Mouse (Mus musculus) urinary bladder, postnatal 4 days (tissue): ENCODE results near the gene Nlgn3.
"Not testable (repeated sequence)": the region's sequence is repeated elsewhere in the genome, so short reads cannot be mapped to it uniquely, and the experiment has no call there.

Experiments
- DNase-seq, 2 experiments: peaks; one replicate each; pipeline ENCODE4 v3.0.0; 2021 to 2022; ENCODE audit warnings: low spot score in 2 of 2

The Nlgn3 gene

DNA sequence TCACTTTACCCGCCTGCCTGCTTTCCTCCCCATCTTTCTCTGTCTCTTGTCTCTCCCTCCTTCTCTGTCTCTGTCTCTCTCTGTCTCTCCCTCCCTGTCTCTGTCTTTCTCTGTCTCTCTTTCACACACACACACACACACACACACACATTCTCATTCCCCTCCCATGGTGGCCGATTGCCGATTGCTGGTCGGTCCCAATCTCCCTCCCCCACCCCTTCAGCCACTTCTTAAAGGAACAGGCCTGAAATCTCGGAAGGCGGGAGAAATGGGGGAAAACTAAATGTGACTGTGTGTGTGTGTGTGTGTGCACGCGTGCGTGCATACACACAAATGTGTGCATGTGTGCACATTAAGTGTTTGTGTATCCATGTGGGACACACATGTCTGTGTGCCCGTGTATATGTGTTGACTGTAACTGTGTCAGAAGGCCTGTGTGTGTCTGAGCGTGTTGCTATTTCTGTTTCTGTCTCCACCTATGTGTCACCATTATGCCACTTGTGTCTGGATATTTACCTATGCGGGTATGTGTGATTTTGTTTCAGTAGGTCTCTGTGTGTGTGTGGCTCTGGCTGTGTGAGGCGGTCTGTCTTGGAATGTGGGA lies 1.6 kb downstream of the Nlgn3 start:
- DNase-seq, result no peak

DNA sequence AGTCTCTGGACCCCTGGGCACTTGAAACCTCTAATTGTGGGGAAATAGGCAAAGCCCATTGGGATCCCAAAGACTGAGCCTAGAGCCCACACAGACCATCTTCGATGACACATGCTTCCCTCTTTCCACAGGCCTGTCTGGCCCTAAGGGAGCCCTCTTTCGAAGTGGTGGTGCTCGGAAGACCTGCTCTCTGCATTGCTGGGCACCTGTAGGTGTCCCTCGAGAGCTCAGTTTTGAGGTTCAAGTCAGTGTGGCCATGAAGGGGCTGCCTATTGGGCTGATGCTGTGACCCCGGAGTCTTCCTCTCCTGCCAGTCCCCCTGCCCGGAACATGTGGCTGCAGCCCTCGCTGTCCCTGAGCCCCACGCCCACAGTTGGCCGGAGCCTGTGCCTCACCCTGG lies 2.7 kb downstream of the Nlgn3 start:
- DNase-seq, result no peak

DNA sequence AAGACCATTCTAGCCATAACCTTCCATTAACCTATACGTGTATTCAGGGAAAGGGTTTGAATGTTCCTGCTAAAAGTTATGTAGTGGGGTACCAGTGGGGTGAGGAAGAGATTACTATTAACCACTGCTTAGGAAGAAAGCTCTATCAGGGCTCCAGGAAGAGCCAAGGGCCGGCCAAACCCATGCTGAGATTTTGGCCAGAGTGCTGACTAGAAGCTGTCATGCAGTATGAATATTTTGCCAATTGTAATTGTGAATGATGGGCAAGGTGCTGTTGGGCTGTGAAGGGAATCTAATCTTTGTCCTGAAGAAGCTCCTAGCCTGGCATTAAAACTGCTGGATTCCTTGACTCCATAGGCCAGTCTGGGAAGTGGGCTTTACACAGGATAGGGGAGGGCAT lies 5.7 kb downstream of the Nlgn3 start:
- DNase-seq, result no peak

DNA sequence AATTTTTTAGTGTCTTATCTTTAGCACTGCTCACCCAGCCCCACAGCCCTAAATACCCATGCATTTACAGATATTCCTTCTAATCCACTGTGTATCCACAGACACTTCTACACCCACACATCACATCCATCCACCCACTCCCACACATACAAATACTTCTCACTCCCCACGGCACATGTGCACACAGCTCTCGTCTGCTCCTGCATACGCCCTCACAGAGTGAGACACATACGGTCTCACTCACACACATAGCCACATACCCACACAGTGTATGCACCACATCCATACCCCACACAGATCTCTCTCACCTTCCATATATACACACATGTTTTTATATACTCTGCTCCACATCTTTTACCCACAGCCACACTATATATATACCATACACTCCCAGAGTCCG lies 10.3 kb downstream of the Nlgn3 start:
- DNase-seq, result no peak

DNA sequence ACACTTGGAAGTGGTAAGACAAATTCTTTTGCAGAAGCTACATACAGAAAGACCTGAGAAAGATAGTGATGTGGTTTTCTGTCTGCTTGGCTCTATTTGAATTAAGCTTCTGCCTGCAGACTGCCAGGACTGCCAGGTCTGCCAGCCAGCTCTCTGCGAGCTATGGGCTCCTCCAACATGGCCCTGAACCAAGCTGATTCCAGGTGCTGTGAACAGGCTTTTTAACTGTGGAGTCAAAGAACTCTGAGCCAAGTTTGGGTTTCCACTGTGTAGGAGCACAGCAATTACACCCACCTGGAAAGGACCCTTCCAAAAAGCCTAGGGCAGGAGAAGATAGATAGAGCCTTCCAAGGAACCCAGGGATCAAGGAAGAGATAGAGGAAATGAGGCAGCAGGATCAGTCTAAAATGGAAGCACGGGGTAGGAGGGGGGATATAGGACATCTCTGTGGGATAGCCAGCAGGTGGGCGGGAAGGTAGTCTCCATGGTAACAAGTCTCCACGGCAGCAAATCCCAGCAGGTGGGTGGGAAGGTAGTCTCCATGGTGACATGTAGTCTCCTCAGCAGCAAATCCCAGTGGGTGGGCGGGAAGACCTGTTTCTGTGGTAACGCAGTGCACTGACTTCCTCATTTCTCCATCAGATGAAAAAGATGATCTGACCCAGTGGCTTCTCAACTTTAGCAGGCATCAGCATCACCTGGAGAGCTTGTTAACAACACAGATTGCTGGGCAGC lies 14.8 kb downstream of the Nlgn3 start:
- DNase-seq, result no peak

DNA sequence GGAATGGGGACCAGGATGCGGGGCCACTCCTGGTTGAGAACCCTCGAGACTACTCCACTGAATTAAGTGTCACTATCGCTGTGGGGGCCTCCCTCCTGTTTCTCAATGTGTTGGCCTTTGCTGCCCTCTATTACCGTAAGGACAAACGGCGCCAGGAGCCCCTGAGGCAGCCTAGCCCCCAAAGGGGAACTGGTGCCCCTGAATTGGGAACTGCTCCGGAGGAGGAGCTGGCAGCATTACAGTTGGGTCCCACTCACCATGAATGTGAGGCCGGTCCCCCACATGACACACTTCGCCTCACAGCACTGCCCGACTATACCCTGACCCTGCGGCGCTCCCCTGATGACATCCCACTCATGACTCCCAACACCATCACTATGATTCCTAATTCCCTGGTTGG lies 20.8 kb downstream of the Nlgn3 start:
- DNase-seq, result no peak

DNA sequence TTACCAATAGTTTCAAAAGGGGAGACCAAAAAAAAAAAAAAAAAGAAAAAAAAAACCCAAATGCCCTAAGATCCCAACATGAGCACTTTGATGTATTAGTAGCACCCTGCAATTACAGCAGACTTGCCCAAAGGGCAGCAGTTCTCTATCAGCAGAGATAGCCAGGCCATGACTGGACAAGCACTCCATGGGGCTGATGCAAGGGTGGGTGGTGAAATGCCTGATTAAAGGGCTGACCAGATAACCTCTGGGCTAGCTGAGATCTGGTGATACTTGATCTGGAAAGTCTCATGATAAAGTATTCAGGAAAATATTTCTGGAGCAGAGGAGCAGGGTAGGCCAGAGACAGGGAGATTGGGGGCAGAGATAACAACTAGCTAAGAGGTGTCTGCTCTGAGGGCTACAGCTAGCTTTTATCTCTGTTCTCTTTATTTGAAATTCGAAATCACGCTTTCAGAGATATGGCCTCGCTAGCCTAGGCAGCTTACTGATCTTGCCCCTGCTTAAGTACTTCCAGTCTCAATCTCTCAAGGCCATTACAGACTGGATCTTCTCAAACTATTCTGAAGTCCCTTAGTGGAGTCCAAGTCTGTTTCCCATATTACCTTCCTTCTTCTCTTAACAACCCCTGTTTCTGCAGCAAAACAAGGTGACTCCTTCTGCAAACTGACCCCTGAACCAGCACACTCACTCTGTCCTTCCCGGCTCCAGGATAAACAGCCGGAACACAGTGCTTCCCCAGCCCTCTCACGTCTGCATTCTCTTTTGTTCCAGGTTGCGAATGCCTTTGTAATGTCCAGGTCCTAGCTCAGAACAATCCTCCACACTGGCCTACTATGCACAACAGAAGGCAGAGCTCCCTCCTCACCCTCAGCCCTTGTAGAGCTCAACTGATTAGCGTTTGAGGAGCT lies 27.3 kb downstream of the Nlgn3 start:
- DNase-seq, result no peak

DNA sequence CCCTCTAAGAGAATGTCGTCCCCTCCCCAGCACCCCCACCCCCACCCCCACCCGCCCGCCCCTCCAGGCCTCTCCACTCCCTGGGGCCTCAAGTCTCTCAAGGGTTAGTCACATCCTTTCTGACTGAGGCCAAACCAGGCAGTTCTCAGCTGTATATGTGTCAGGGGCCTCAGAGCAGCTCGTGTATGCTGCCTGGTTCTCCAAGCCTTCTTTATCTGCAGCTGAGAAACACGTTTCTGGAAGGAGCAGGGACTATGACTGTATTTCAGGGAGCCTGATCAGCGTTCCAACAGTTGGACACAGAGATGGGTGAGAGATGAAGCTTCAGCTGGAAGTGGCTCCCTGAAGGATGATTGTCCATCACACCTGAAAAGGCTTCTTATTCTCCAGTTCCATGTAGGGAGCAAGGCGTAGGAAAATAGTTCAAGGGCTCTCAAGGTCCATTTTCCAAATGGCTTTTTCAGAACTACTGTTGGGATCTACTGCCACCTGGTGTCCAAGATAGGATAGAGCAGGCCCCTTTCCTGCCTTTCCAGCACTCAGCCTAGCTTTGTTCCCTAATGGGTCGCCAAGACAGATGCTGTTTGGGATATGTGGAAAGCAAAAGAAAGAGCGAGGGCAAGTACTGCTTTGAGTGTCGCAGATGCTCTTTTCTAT lies 30.5 kb downstream of the Nlgn3 start:
- DNase-seq, result peak; percentile 33 to 63

DNA sequence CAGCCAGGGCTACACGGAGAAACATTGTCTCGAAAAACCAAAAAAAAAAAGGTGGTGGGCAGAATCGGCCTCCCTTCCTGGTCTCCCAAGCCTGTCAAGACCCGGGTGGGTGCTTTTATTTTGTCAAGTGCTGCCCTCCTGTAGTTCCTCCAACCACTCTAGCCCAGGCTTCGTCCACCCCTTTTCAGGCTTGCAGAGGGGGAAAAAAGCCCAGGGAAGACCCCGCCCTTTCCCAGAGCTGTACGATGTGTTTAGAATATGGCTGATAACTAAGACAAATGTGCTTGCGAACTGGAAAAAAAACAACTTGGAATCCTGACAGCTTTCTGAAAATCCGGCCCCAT lies 33.0 kb downstream of the Nlgn3 start:
- DNase-seq, result no peak

DNA sequence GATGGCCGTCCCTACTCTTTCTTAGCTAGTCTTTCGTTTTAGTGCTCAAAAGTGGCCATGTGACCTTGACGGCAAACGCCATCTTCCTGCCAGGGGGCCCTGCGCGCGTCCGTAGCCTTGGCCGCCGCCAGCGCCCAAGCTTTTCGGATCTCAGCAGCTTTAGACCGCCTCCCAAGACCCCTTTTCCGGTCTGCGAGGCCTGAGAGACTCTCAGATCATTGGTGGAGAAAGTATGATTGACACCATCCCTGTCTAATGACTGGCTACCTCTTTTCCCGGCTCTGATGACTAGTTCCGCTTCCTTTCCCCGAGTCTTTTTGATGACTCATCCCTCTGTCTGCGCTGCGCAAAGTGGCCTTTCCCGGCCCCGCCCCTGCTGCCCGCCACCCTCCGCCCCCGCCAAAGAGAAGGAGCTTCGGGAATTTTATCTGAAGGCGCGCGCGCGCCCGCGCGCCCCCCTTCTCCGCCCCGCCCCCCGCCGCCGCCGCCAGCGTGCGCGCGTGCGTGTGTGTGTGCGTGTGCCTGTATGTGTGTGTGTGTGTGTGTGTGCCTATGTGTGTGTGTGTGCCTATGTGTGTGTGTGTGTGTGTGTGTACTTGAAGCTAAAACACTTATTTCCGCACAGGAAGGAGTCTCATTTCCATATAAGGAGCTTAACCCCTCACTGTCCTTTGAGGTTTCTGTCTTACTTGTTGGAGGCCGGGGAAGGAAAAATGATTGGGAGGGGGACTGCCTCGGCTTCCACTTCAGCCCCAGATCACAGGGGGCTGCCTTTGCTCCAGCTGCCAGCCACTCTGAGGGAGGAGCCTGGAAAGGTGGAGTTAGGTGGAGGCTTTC lies 33.6 kb downstream of the Nlgn3 start:
- DNase-seq, result peak; percentile 77 to 83

DNA sequence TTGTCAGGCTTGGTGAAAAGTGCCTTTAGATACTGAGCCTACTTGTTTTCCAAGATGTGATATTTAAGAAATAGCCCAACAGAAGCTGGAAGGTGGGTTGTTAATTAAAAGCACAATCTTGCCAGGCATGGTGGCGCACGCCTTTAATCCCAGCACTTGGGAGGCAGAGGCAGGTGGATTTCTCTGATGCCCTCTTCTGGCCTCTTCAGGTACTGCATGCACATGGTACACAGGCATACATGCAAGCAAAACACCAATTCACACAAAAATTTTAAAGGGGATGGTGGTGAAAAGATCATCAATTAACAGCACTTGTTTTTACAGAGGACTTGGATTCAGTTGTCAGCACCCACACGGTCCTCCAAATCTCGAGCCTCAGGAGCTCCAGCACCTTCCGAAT lies 35.6 kb downstream of the Nlgn3 start:
- DNase-seq, result no peak

DNA sequence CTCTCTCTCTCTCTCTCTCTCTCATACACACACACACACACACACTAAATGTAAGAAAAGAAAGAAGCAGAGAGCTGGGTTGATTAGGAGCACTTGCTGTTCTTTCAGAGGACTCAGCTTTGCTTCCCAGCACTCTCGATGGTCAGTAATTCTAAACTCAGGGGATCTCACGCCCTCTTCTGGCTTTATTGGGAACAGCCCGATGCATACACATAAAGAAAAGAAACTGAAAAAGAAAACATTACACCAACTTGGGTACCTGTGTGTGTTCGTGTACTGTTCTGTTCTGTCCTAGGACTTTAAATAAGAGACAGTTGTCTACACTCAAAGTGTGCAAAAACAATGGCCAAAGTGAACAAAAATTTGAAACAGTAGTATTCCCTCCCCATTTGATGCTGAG lies 39.7 kb downstream of the Nlgn3 start:
- DNase-seq, result no peak

DNA sequence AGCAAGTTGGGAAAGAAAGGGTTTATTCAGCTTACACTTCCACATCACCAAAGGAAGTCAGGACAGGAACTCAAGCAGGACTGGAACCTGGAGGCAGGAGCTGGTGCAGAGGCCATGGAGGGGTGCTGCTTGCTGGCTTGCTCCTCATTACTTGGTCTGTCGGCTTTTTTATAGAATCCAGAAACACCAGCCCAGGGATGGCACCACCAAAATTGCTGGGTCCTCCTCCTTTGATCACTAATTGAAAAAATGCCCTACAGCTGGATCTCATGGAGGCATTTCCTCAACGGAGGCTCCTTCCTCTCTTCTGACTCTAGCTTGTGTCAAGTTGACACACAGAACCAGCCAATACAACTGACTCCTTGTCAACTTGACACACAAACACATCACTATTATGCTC lies 43.9 kb downstream of the Nlgn3 start:
- not testable (repeated sequence) for DNase-seq

DNA sequence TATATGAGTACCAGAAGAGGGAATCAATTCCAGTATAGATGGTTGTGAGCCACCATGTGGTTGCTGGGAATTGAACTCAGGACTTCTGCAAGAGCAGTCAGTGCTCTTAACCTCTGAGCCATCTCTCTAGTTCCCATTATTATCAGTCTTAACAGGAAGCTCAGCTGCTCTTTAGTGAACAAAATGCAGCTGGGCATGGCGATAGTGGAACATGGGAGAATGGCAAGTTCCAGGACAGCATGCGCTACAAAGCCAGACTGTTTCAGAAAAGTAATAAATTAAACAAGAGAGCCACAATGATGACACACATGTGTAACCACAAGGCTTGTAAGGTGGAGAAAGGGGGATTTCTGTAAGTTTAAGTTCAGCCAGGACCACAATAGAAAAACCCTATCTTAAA lies 46.5 kb downstream of the Nlgn3 start:
- DNase-seq, result no peak

DNA sequence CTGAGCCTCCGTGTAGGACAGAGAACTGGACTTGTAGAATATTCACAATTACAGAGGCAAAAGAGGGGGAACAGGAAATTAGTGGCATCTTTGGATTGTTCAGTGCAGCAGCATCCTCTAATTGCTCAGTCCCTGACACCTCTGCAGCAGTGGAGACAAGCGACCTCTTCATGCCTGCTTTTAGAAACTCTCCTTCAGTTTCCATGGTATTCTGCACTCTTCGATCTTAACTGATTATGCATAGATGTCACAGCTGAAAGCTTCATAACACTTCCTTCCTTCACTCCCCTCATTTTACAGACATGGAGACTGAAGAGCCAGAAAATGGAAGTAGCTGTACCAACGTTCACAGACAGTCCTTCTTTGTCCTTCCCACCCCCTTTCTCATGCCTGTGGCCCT lies 47.5 kb downstream of the Nlgn3 start:
- DNase-seq, result no peak

DNA sequence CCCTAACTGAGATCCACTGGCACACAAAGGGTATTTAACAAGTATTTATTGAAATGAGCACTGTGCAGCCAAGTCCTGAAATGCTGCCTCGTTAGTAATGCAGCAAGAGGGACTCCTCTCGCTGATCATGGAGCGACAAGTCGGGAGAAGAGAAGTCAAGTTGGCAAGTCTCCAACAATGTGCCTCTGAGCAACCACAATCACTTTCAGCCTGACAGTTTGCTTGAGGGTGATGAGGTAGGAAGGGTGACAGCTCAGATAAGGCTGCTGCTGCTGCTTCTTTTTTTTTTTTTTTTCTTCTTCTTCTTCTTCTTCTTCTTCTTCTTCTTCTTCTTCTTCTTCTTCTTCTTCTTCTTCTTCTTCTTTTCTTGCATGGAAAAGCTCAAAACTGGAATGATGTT lies 52.2 kb downstream of the Nlgn3 start:
- DNase-seq, result no peak

DNA sequence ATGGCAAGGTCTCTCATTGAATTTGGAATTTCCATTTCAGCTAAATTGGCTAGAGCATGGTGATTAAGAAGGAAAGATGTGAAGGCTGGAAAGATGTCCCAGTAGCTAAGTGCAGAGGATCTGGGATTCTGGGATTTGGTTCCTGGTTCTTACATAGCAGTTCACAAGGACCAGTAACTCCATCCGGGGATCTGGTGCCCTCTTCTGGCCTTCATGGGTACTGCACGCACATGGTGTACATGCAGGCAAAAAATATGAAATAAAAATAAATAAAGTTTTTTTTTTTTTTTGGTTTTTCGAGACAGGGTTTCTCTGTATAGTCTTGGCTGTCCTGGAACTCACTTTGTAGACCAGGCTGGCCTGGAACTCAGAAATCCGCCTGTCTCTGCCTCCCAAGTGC lies 59.9 kb downstream of the Nlgn3 start:
- not testable (repeated sequence) for DNase-seq

DNA sequence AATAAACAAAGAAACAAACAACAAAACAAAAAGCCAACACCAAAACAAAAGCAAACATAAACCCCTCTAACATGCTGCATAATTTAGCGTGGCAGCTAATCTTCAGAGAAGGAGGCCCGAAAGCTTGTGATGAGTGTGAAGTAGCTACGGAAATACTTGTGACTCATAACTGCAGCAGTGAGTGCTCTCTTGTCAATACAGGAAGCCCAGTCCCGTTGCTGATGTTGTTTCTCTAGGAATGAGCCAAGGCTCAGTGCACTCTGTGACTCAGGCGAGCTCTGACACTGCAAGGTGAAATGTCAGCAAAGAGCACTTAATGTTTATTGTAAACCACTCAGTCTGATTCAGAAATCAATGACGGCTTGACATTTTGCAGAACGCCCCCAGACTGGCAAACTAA lies 70.0 kb downstream of the Nlgn3 start:
- DNase-seq, result no peak

DNA sequence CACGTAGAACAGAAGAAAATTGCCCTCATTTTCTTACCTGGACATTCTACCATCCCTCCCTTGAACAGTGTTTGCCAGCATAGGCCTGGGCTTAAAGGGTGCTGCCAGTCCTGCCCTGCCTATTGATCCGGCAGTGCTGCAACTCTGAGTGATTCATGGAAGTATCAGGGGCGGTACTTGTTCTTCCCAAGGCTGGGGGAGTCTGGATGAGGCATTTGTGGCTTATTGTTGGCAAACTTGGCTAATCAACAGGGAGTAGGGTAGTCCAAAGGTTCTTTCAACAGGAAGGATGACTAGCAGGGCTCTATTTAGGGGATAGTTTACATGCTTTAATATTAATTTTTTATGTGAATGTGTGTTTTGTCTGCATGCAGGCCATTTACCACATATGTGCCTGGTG lies 71.6 kb downstream of the Nlgn3 start:
- DNase-seq, result no peak

DNA sequence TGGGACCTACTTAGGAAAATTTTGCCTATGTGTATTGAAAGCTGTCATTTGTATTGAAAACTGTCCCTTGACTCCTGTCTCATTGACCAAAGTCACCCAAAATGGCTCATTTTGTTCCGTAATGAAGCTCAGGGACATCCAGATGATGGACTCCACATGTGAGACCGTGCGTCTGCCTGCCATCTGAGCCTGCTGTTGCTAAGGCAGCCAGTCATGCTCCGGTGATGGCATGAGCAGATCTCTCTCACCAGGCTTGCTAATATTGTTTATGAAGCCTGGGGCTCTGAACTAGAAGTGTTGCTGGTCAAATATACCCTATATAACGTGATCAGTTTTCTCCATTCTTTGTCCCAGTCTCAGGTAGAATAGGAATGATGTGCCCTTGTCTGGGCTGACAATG lies 74.0 kb downstream of the Nlgn3 start:
- no peak for DNase-seq
